8 mouse cellular contexts compared by ENCODE assay signal in the genomic region with DNA sequence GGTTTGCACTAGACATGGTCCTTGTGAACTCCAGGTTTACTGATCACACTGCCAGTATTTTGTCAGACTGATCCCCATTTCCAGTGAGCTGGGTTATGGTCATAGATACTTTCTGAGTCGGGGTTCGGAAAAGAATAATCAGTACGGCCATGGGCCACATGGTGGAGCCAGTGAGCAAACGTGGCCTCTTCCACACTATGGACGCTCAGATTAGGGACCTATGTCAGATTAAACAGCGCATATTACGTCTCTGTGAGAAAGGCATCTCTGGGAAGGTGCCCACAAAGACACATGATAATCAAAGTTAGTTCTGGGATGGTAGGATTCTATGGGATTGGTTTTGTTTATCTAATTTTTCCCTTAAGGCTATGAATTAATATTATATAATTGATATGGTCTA. TPM values are rescaled to one million over a fixed set of nuclear protein-coding genes. Genes with fewer than 3 reads are reported as not detected.
DNase-seq lines count a peak whose midpoint lies in the region; ATAC-seq and TF ChIP-seq lines count a peak whose summit lies in the region.

No protein-coding gene starts in this region.

- H3K4me3 ChIP-seq in heart, postnatal 0 days (ENCODE audit: low read depth, low read length) = no peak overlapping the region
- H3K4me3 ChIP-seq in hindbrain, embryonic 12.5 days = no peak overlapping the region

- no peak for TF ChIP-seq EP300 in heart, postnatal 0 days (IDR thresholded peaks at IDR 0.05; ENCODE audit: low read depth)

- no peak for ATAC-seq in heart, postnatal 0 days (ENCODE audit: insufficient read depth, low read depth)
- ATAC-seq in hindbrain, embryonic 12.5 days (ENCODE audit: low FRiP score) = peak; percentile 66

- peak; percentile 77 for TF ChIP-seq CTCF in heart, postnatal 0 days (IDR thresholded peaks at IDR 0.05; ENCODE audit: low read depth)

- no peaks in the 10 kb centered on the region for H3K4me1 ChIP-seq in heart, postnatal 0 days (ENCODE audit: control insufficient read depth, insufficient read depth)
- no peaks in the 10 kb centered on the region for H3K4me1 ChIP-seq in hindbrain, embryonic 12.5 days

- H3K27me3 ChIP-seq in heart, postnatal 0 days (ENCODE audit: control insufficient read depth, insufficient read depth, low read length) = no peaks in the 10 kb centered on the region
- no peaks in the 10 kb centered on the region for H3K27me3 ChIP-seq in hindbrain, embryonic 12.5 days

- H3K27ac ChIP-seq in heart, postnatal 0 days (ENCODE audit: low read depth) = no peak overlapping the region
- no peak overlapping the region for H3K27ac ChIP-seq in hindbrain, embryonic 12.5 days

- H3K4me2 ChIP-seq in heart, postnatal 0 days (ENCODE audit: low read depth, low read length) = no peak overlapping the region
- no peak overlapping the region for H3K4me2 ChIP-seq in hindbrain, embryonic 12.5 days (replicated peaks)

- H3K36me3 ChIP-seq in heart, postnatal 0 days (replicated peaks; ENCODE audit: control insufficient read depth, insufficient read depth, low read length) = 0 out of 2 replicates have a peak, but pooled peaks cover 14% of the 10 kb centered on the region
- peaks cover 79% of the 10 kb centered on the region for H3K36me3 ChIP-seq in hindbrain, embryonic 12.5 days

- no peaks in the 10 kb centered on the region for H3K9me3 ChIP-seq in heart, postnatal 0 days (replicated peaks; ENCODE audit: control insufficient read depth, low read length)
- H3K9me3 ChIP-seq in hindbrain, embryonic 12.5 days (replicated peaks) = no peaks in the 10 kb centered on the region

- 17% methylated on average over 7 of the region's 7 CpGs for WGBS in heart, postnatal 0 days
- WGBS in hindbrain, embryonic 12.5 days = 36% methylated on average over 7 of the region's 7 CpGs

- H3K9ac ChIP-seq in heart, postnatal 0 days (replicated peaks; ENCODE audit: low read depth, low read length) = no peak overlapping the region
- H3K9ac ChIP-seq in hindbrain, embryonic 12.5 days = no peak overlapping the region

- peak; percentile 32 for DNase-seq in heart, postnatal 0 days (ENCODE audit: low spot score)
- DNase-seq in heart, adult 8-10 months (ENCODE audit: low spot score) = no peak
- DNase-seq in adrenal gland, adult 2 months = peak; percentile 58
- peak; percentile 36 for DNase-seq in embryo, embryonic 11.5 days (ENCODE audit: low read depth, low spot score)
- peak; percentile 53 to 76 for DNase-seq in layer of hippocampus, postnatal 25 days (ENCODE audit: extremely low spot score in 1 of 2, low spot score in 1 of 2)
- peak; percentile 55 for DNase-seq in mesoderm, embryonic 11.5 days (ENCODE audit: low read depth, low spot score)
- peak; percentile 79 for DNase-seq in right cerebral cortex, postnatal 4 days

RNA-seq across cellular contexts. Expression of a gene that starts 33.7 kb away (rescaled TPM):
- total RNA-seq in heart, postnatal 0 days (2014; rRNA removed; ENCODE audit: low replicate concordance) = not detected in 2 replicates
- not detected in 2 replicates for polyA plus RNA-seq in heart, postnatal 0 days (2015; fragmentation: Nextera tagmentation; extraction: Ambion mirVana)
- total RNA-seq in heart, adult 8-10 months (2022) = not detected
- not detected for total RNA-seq in adrenal gland, adult 2 months (2021)
- polyA plus RNA-seq in adrenal gland, adult 2 months (2012; rRNA removed) = not detected in 2 replicates
- polyA plus RNA-seq in hindbrain, embryonic 12.5 days (2016; fragmentation: Nextera tagmentation; extraction: Ambion mirVana) = 1.1 TPM in 2 replicates
- under 1 TPM; 0.71 to 0.77 TPM for total RNA-seq in layer of hippocampus, postnatal 25 days (2021)

RNA-seq across cellular contexts. Expression of a gene that starts 43.7 kb away (rescaled TPM):
- total RNA-seq in heart, postnatal 0 days (2014; rRNA removed; ENCODE audit: low replicate concordance) = 15.6 and 22.4 TPM in 2 replicates
- 6.0 and 6.3 TPM in 2 replicates for polyA plus RNA-seq in heart, postnatal 0 days (2015; fragmentation: Nextera tagmentation; extraction: Ambion mirVana)
- total RNA-seq in heart, adult 8-10 months (2022) = 10 to 100 TPM; 63.9 to 70.3 (median 66.7) TPM
- 10 to 100 TPM; 68.1 to 95.2 TPM for total RNA-seq in adrenal gland, adult 2 months (2021)
- 24.4 and 34.7 TPM in 2 replicates for polyA plus RNA-seq in adrenal gland, adult 2 months (2012; rRNA removed)
- 65.1 and 68.3 TPM in 2 replicates for polyA plus RNA-seq in hindbrain, embryonic 12.5 days (2016; fragmentation: Nextera tagmentation; extraction: Ambion mirVana)
- total RNA-seq in layer of hippocampus, postnatal 25 days (2021) = 100 to 1,000 TPM; 483 to 493 TPM

Comparison
In these comparisons a context has a peak if more than half of its experiments do, and no peak if none do; other contexts are left out.
1. RNA of a gene that starts 43.7 kb away (total RNA-seq): 483 to 493 TPM in layer of hippocampus, postnatal 25 days; 68.1 to 95.2 TPM in adrenal gland, adult 2 months, 63.9 to 70.3 TPM in heart, adult 8-10 months and 15.6 to 22.4 TPM in heart, postnatal 0 days; every median in the first group is over 4 times any median in the second.